Mouse (Mus musculus) right cerebral cortex, postnatal 36 days (tissue): ENCODE results near the gene Kif2c.
"Not testable (repeated sequence)": the region's sequence is repeated elsewhere in the genome, so short reads cannot be mapped to it uniquely, and the experiment has no call there.

Experiments used
- DNase-seq, 2 experiments: peaks; one replicate each; pipeline ENCODE4 v3.0.0; 2022; ENCODE audit warnings: low spot score in 2 of 2, mixed read lengths in 1 of 2

Kif2c gene

DNA sequence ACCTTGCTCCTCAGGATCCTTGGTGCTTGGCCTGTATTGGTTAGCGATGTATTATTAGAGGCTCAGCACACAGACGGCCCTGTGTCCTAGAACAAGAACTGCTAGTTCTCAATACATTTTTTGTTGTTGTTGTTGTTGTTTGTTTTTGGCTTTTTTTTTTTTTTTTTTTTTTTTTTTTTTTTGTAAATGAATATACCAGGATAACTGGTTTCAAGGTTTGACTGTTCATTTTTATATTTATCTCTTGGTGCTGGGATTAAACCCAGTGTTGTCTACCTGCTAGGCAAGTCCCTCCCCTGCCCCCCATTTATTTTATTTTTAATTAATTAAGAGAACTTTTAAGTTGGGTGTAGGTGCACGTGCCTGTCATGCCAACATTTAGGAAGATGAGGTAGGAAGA, 6.5 kb upstream of the Kif2c start:
- no peak for DNase-seq

DNA sequence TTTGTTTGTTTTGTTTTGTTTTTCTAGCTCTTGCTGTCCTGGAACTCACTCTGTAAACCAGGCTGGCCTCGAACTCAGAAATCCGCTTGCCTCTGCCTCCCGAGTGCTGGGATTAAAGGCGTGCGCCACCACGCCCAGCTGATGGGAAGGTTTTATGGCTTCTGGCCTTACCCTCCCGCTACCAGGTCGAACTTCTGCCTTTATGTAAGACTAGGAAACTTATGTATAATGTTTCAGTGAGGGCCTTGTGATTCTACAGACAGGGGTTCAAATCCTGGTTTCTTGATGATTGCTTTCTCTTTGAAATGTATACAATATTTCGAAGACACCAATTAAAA, 289 bp upstream of the Kif2c start:
- not testable (repeated sequence) for DNase-seq

DNA sequence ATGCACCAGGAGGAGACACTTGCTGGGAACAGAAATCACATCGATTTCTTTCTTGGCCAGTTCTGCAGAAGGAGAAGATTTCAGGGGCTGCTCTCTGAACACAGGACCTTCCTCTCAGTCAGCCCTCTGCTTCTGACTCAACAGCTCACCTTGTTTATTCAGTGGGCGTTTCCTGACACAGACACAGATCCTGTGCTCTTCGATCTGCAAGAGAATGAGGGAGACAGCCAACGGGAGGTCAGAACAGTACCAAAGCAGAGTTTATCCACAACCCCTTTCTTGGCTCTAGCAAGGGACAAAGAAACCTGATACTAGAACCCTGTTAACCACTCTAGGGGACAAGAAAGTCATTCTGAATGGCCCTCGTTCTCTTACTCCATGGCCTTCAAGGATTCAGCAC, 12.5 kb downstream of the Kif2c start:
- no peak for DNase-seq

DNA sequence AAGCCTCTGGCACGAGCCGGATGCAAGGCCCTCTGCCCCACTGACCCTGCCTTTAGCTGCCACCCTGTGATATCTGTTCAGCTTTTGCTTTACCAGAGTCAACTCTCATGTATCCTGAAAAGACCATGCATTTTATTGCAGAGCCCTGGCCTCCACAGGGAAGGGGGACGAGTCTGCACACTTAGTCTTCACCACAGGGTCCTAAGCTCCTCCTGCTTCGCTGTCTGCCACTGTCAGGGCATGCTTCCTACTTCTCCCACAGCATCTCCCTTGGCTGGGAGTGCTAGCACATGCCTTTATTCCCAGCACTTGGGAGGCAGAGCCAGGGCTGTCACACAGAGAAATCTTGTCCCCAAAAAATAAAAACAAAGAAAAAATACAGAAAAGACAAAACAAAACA, 21.3 kb downstream of the Kif2c start:
- no peak for DNase-seq

DNA sequence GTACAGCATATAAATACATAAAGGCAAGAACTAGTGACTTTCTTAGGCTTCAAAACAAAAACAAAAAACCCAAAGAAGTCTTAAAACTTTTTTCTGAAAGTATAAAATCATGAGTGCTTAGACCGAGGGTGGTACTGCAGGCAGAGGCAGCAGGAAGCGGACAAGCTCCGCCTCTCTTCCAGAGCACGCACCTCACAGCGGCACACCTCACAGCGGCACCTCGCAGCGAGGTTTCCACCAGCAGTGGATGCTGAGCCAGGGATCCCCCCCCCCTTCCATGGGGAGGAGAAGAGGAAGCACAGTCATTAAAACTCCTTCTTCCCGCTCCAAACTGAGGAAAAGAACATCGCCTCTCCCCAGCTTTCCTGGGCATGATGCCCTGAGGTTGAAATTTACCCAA, 22.8 kb downstream of the Kif2c start:
- DNase-seq = no peak

DNA sequence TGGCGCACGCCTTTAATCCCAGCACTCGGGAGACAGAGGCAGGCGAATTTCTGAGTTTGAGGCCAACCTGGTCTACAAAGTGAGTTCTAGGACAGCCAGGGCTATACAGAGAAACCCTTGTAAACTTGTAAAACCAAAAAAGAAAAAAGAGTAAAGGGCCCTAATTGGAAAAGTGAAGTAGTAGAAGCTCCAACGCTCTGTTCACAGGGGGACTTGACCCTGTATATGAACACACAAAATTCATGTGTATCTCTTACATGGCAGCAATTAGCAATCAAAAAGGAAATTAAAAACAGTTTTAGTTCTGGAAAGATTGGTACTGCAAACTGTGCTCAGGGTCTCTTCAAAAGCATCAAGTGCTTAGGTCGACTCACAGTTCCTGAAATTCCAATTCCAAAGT, 26.1 kb downstream of the Kif2c start:
- DNase-seq = no peak

DNA sequence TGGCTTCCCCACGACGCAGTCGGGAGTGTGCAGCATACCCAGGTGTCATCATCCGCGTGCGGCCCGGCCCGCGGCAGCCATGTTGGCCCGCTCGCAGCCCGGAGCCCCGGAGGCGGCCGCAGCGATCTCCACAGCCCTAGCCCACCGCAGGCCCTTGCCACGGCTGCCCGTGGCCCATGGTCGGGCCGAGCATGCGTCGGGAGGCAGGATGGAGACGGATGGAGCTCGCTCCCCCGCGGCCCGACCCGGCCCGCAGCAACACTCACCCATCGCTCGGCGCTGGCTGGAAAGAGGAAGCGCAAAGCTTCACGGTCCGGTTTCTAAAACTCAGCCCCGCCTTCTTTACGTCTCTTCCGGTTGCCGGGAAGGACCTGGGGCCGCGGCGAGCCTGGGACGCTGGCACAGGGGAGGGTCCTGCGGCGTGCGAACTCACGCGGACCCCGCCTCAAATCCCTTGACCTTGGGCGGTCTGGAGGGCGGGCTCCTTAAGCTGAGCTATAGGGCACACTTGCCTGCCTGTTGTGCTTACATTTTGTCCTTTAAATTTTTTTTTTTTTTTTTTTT, 26.6 kb downstream of the Kif2c start, which contains the start of gene Rps8:
TSS of gene Rps8 (minus strand) at position 452 of the 564 bp plus-strand sequence.
- peak; percentile 73 to 80 for DNase-seq

DNA sequence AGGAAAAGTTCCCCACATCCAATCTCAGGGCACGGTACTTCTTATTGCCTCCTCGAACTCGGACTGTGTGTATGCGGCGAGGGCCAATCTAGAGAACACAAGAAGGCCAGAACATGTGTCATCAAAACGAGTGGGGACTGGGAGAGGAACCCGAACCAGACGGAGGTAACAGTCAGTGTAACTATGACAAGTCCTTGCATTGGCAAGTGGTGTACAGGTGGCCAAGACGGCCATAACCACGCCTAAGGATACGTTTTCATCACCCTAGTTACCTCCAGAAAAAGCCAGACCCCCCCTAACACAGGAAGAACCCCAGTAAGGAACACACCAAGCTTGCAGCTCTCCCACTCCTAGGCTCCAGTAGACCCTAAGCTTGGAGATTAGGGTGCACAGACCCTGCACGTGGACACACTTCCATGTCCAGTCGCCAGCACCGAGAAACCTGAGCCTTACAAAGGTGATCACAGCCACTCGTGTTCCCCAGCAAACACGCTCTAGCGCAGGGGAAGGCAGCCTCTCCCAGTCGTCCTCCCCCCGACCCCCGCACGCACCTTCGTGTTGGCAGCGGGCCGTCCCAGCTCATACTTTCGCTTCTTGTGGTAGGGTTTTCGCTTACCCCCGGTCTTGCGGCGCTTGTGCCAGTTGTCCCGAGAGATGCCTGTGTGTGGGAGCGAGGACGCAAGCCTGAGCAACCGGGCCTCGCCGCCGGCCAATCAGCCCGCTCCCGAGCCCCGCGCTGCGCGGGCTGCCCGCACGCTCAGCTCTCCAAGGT, 27.2 kb downstream of the Kif2c start:
- no peak for DNase-seq

DNA sequence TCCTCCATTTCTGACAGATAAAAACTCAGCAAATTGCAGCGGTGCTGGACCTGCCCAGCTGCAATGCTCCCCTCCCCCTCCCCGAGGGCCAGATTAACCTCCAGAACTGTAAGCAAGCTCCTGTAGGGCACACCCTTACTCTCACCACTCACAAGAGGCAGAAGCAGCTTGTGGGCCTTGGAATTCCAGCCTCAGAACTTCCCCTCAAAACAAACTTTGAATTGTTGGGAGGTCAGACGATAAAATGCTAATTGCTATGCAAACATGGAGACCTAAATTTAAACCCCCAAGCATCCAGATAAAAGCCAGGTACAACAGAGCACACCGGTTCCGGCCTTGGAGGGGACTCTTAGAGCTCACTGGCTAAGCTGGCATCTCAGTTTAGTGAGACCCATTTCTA, 29.7 kb downstream of the Kif2c start:
- DNase-seq = no peak

DNA sequence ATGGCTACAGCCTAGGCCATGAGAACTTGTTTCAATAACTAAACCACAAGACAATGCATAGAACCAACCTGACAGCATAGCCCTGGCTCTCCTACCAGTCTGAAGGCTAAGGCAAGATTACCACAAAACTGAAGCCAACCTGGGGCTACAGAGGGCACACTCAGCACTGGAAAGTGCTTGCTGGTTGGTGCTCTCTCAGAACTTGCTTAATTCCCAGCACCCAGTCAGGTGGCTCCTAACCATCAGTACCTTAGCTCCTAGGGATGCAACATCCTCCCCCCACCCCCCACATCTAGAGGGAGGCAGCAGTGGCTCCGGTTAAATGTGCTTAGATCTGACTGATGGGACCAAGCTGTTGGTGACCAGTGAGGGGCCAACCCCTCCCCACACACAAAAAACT, 31.0 kb downstream of the Kif2c start:
- DNase-seq = no peak

DNA sequence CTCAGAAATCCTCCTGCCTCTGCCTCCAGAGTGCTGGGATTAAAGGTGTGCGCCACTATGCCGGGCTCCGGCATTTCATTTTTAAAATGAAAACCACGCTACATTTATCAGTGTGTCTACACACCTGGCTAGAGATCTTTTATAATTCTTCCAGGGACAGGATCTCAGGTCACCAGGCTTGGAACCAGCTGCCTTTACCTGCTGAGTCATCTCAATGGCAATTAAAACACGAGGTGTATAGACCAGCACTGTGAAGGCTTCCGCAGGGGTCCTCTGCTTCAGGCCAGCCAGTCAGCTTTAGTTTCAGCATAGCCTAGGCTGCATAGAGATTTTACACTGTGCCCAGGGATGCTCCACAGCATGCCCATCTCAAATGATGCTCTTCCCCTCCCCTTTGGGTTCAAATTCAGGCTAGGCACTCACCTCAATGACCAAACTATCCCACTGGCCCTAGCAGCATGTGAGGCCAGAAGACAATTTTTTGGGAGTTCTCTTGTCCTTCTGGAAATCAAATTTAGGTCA, 32.2 kb downstream of the Kif2c start:
- DNase-seq = no peak

DNA sequence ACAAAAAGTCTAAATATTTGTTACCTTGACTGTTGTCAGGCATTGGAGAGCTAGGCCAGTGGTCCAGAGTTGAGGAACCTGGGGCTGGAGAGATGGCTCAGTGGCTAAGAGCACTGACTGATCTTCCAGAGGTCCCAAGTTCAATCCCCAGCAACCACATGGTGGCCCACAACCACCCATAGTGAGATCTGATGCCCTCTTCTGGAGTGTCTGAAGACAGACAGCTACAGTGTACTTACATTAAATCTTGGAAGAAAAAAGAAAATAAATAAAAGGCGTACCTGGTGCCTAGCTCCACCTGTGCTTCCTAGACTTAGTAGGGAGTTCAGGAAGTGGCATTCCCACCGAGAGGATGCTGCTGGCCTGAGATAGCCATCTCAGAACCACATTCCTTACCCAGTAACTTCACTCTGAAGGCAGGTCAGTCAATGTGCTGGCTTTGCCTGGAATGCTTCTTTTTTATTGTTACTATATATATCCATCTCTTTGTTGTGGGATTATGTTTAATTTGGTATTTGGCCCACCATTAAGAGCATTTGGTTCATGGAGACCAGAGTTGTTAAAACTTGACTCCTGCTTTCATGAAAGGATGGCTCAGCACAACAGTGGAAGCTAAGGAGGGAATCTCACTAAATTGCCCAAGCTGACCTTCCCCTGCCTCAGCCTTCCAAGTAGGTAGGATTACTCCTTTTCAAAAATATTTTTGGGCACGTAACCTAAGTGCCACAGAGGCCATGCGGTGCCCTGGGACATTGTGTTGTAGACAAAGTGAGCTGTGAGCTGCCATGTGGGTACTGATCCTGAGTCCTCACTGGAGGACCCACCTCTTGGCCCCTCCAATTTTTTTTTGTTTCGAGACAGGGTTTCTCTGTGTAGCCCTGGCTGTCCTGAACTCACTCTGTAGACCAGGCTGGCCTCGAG, 32.9 kb downstream of the Kif2c start:
- no peak for DNase-seq

DNA sequence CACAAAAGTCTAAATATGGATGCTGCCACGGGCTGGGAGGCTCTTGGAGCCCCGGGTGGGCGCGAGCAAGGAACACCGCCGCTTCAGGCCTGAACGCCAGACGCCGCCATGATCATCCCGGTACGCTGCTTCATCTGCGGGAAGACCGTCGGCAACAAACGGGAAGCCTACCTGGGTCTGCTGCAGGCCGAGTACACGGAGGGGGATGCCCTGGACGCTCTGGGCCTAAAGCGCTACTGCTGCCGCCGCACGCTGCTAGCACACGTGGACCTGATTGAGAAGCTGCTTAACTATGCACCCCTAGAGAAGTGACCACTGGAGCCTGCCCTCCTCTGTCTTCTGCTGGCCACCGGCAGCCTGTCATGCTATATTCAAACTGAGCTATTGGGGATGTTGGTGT, 33.6 kb downstream of the Kif2c start:
- DNase-seq = no peak

DNA sequence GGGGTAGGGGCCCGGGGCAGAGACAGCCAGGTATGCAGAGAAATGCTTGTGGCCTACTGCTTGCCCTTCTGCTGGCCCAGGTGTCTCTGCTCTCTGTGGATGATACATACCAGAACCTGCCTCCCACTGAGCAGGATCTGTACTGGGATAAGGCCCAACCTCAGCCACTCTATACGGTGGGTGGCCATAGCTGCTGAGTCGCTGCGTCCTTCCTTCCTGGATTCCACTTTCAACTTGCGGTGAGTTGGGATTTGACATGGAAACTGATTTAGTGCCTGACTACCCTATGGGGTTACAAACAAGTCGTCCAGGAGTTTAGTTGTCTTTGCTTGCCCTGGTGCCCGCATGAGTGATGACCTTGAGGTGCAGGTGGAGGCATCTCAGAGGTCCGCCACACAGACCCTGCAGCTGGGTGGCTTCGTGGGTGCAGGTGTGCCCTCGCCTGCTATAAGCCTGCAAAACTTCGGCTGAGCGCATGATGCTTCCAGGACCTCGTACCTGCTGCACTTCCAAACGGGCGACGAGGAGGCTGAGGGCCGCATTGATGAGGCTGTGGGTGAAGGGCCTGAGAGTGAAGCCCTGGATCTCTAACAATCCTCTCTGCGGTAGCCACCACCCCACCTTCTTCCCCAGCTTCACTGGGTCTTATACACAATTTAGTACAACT, 34.3 kb downstream of the Kif2c start:
- no peak for DNase-seq

DNA sequence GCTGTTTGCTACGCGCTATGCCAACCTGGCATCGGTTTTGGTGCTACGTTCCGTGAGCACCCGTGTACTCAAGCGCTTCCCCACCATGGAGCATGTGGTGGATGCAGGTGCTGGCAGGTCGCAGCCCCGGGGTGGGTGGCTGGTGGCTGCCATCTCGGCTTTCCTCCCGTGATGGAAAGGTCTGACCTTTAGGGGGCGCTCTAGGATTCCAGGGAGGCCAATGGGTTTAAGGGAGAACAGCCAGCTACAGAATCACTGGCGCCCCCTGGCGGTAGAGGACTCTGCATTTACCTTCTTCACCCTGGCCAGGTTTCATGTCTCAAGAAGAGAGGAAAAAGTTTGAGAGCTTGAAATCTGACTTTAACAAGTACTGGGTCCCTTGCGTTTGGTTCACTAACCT, 36.3 kb downstream of the Kif2c start:
- DNase-seq = peak; percentile 51 to 71

DNA sequence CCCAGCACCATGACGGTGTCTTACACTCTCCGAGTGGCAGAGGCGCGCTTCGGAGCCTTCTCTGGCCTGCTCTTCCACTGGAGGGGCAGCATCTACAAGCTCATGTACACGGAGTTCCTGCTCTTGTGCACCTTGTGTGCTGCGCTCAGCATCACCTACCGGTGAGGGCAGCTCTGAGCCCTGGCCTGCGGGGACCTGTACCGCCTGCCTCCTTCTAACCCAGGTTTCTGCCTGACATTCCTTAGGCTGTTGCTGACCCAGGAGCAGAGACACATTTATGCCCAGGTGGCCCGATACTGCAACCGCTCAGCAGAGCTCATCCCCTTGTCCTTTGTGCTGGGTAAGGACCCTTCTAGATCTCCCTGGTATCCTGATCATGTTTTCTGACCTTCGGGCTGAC, 37.2 kb downstream of the Kif2c start:
- DNase-seq = no peak

DNA sequence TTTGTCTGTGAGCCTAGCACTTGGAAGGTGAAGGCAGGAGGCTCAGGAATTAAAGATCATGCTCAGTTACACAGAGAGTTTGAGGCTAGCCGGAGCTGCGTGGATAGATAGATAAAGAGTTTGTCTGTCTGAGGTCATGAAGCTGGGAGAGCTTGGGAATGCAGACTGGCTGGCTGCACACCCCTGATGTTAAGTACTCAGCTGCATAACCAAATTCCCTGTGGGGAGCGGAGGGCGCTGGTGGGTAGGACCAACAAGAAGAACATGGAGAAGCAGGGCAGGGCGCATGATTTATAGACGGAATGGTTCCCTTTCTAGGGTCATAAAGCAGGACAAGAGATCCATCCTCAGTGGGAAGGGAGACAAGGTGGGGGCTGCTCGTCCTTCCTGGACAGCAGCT, 39.4 kb downstream of the Kif2c start:
- DNase-seq = no peak

DNA sequence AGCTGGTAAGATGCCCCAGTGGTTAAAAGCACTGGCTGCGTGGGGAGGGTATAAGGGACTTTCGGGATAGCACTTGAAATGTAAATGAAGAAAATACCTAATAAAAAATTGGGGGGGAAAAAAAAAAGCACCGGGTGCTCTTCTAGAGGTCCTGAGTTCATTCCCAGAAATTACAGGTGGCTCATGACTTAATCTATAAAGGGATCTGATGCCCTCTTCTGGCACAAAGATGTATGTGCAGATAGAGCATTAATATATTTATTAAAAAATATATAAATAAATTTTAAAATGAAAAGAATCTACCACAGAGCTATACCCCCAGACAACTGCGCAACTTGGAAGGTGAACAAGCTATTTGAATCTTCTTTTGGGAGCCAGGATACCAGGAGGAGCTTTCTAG, 41.8 kb downstream of the Kif2c start:
- DNase-seq = no peak

DNA sequence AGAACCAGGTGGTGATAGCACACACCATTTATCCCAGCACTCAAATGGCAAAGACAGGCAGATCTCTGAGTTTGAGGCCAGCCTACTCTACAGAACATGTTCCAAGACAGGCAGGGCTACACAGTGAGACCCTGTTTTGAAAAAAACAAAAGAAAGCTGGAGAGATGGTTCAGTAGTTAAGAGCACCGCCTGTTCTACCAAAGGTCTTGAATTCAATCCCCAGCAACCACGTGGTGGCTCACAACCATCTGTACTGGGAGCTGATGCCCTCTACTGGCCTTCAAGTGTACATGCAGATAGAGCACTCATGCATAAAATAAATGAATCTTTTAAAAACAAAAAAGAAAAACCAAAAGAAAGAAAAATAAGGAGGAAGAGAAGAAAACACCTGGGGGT, 43.2 kb downstream of the Kif2c start:
- no peak for DNase-seq

DNA sequence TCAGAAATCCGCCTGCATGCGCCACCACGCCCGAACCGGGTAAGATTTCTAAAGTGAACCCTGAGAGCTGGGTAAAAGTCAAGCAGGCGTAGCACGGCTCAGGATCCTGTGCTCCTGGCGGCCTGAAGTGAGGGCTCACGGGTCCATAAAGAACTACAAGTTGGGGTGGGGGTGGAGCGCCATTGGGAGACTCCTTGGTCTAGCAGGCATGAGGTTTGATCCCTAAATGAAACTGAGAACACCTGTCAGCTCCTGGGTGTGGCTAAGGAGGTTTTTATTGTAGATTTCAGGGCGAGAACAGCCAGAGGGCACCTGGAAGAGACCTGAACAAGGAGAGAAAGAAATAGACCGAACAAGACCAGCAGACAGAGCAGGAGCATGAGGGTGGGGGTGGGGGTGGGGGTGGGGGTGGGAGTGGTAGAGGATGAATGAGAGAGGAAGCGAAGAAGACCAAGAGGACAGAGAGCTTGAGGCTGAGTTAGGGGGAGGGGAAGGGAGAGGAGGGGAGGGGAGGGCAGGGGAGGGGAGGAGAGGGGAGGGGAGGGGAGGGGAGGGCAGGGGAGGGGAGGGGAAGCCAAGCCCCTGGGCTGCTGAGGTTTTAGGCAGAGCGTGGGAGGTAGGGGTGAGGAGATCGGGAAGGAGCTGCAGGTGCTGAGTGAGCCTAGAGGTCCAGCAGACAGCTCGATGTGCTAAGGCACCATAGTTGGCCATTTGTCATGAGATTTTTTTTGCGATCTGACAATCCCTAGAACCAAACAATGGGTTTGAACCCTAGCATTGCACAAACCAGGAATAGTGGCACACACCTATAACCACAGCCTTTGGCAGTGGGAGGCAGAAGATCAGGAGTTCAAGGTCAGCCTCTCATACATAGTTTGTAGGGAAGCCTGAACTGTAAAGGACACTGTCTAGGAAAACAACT, 43.9 kb downstream of the Kif2c start:
- DNase-seq = no peak

DNA sequence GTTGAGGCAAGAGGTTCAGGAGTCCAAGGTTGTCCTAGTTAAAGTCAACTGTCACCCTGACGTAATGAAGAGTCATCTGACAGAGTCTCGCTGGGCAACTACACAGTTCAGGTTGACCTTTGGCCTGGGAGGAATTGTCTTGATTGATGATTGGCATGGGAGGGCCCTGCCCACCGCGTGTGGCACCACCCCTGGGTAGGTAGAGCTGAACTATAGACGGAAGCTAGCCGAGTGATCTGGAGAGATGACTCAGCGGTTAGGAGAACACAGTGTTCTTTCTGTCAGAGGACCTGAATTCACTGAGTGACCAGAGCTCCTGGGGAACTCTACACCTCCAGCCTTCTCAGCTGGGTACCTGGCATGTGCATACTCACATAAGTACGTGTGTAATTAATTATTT, 46.4 kb downstream of the Kif2c start:
- DNase-seq = no peak
